Mouse (Mus musculus) telencephalon, adult 2 months (tissue): Measurements from ENCODE around the gene Bloc1s3.
A peak's percentile ranks its signal among the peaks of the same experiment; 100 is the strongest.

Experiments used
- DNase-seq: peaks from one replicate; pipeline ENCODE4 v3.0.0-alpha.2; 2011; ENCODE audit warnings: low read depth, low spot score

Bloc1s3 gene

DNA sequence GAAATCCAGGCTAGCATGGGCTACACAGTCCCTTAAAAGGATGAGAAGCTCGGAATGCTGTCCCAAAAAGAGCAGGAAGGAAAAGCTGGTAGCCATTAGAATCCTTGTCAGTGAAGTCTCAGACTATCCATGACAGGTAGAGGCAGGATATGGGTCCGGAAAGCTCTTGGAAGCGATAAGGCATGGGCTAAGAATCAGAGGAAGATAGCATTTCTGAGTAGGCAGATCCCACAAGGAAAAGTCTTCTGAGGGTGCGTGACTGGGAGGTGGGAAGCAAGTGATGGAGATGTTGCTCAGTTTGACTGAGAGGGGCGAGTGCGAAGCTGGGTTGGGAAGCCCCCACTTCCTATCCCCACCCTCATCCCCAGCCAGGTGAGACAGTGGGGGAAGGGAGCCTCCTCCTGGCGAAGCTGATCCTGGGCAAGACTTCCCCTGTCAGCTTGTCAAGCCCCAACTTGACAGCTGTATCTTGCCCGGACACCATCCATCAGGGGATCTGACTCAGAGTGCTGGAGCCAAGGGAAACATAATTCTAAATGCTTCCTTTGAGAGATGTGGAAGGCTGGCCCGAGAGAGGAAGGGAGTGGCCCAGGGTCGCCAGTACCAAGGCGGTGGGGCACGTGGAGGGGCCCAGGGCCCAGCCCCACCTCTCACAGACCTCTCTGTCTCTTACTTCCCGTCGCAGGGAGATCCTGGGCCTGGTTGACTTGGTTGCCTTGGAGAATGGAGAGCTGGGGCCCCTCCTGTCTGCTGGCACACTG, 30.4 kb downstream of the Bloc1s3 start:
- DNase-seq = no peak

DNA sequence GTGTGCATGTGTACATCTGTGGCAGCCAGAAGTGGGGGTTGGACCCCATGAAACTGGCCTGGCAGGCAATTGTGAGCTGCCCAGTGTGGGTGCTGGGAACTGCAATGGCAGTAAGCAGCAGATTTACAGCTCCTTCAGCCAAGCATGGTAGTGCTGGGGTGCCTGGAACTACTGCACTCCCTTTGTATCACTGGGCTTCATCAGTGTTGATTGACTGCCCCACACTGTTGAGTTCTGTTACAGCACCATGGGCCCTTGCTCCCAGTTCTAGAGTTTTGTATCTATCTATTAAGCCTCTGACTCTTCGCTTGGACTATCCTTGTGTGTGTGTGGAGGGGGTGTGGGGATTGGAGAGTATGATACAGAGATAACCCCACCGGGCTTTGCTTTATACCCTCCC, 31.1 kb downstream of the Bloc1s3 start:
- no peak for DNase-seq

DNA sequence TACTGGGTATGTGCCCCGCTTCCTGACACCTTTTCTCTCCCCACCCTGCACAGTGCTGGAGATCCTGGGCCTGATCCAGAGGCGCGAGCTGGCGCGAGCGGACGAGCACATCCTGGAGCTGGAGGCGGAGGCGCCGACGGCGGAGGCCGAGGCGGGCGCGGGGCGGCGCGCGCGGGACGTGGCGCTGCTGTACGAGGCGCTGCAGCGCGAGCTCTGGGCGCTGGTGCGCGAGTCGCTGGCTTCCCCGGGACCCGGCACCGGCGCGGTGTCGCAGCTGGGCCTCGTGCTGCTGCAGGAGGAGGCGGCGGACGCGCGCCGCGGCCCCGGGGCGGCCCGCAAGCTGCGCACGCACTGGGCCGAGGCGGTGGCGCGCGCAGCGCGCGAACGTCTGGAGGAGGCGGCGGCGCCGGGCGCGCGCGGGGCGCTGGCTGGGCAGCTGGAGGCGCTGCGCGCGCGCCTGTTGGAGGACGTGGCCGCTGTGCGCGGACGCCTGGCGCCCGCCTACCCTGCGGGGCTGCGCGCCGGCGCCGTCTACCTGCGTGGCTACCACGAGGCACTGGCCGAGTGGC, 34.2 kb downstream of the Bloc1s3 start:
- DNase-seq = peak; percentile 71

DNA sequence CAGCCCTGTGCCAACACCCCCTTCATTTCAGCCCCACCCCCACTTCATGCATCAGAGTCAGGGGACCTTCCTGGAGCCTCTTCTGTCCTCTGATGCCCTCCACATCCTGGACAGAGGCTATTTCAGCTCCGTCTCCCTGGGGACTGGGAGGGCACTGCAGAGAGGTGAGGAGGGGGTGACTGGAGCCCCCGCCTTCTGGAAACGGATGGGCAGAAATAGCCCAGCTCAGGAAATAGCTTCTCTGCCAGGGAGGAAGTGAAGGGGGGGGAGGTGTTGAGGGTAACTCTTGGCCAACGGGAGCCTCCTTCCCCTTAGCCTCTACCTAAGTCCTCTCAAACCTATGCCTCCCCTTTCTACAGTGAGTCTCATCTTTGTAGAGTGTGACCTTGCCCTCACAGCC, 35.8 kb downstream of the Bloc1s3 start:
- DNase-seq = no peak

DNA sequence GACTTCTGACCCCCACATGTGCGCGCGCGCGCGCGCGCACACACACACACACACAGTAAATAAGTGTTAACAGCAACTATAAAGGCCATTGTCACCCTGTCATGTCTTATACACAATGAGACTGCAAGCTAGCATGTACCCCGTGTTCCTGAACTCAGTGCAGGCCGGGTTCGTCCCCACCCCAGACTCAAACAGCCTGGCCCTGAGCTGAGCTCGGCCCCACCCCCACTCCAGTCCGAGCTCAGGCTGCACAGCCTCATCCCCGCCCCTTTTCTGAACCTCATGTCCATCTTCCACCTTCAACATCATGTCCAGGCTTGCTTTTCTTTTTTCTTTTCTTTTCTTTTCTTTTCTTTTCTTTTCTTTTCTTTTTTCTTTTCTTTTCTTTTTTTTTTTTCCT, 37.9 kb downstream of the Bloc1s3 start:
- DNase-seq = no peak

DNA sequence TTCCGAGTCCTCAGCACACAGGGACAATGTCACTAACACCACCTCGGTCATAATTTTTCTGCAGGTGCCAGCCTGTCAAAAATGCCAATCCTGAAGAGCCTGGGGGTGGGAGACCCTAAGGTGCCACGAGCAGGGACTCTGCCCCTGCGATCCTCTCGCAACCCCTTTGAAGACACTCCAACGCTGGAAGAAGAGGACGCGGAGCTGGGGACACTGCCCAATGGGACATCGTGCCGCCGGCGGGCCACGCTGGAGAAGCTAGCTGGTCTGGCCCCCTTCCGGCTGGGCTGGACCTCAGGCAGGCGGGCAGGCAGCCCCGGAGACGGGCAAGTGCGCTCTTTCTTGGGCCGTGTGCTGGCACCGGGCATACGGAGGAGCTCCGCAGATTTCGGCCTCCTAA, 38.8 kb downstream of the Bloc1s3 start:
- no peak for DNase-seq

DNA sequence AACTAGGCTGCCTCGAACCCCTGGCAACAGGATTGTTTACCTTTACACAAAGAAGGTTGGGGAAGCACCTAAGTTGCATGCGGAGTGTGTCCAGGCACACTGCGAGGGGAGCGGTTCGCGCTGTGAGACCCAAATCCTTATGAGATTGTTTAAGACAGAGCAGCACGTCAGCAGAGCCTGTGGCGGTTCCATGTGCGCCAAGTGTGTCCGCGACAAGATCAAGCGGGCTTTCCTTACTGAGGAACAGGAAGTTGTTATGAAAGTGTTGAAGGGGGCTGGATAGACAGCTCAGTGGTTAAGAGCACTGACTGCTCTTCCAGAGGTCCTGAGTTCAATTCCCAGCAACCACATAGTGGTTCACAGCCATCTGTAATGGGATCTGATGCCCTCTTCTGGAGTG, 39.9 kb downstream of the Bloc1s3 start:
- no peak for DNase-seq

DNA sequence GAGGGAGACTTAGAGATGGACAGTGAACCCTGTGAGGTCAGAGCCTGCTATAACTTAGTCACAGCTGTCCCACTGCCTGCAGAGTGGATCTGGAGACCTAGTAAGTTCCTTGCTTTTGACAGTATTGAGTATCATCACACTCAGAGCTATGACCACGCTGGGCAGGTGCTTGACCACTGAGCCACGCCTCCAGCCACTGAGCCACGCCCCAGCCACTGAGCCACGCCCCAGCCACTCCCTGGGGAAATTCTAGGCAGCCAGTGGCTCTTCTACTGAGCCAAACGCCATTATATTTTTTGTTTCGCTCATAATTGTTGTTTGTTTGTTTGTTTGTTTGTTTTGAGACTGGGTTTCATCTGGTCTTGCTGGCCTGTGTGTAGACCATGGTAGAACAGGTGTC, 40.5 kb downstream of the Bloc1s3 start:
- DNase-seq = no peak

DNA sequence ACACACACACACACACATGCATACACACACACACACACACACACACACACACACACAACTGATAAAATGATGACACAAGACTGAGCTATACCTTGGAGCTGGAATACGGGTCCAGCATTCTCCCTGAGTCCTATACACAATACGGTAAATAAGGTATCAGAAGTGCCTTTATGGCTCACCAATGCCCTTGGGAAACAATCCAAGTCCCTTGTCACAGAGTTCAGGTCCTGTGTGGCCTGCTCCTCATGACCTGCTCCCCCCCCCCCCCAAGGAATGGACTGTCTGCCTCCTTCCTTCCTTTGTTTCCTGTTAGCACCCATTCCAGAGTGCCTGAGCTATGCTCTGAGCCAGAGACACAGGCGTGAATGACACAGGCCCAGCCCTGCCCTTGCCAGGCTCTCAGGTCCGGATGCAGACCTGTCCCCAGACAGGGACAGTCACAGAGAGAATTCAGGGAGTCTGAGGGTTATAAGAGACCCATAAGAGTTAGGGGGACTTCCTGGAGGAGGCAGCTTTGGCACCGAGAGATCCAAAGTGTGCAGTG, 41.5 kb downstream of the Bloc1s3 start:
- DNase-seq = no peak

DNA sequence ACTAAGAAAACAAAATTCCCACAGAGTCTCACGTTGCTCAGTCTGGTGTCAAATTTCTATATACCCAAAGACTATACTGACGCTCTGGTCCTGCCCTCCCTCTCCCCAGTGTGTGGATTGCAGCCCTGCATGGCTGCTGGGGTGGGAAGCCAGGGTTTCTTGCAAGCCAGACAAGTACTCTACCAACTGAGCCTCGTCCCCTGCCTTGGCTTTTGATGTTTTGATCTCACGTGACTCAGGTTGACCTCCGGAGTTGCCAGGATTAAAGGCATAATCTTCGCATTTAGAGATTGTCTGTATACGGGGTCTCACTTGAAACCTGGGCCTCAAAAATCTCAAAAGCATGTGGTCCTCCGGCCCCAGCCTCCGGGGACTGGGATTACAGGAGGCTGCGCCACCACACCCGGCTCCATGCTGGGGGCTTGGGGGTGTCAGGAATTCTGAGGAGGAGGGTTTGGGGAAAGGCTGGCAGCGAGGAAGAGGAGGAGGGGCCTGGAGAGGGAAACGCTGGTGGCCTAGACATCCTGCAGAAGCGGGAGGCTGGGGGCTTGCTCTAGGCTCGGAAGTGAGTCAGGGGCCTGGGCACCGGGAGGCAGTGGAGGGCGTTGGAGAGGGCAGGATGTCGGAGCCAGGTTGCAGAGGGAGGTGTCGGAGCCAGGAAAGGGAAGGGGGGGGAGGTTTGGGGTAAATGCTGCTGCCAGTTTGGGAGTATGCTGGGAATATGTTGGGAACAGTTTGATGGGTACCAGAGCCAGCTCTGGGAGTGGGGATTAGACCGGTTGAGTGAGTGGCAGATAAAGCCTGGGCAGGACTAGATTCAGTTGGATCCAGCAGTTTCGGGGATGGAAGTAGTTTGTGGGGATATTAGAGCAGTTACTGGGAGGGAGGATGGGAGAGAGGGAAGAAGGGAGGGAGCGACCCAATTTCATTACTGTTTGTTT, 43.5 kb downstream of the Bloc1s3 start:
- DNase-seq = no peak

DNA sequence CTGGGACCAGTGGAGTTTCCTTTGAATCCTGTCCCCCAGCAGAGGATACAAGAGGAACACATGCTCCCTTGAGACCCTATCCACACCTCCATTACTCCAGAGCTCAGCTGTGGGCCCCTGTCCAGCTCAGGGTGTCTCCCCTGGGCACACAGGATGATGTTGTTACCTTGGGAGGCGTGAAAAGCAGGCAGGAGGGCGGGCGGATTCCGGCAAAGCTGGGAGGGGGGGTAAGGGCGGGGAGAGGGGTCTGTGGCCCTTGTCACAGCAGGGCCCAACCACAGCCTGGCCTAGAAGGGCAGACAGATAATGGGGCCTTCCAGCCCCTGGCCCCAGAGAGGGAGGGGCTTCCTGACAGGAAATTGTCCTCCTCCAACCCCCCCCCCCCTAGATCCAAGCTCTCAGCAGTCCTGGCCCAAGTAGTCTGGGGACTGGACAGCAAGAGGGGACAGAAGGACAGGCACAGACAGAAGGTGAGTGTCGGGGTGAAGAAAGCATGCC, 45.2 kb downstream of the Bloc1s3 start, which contains the start of gene Exoc3l2:
Gene Exoc3l2 (plus strand): TSS at position 448 of the 498 bp plus-strand sequence.
- DNase-seq = no peak

DNA sequence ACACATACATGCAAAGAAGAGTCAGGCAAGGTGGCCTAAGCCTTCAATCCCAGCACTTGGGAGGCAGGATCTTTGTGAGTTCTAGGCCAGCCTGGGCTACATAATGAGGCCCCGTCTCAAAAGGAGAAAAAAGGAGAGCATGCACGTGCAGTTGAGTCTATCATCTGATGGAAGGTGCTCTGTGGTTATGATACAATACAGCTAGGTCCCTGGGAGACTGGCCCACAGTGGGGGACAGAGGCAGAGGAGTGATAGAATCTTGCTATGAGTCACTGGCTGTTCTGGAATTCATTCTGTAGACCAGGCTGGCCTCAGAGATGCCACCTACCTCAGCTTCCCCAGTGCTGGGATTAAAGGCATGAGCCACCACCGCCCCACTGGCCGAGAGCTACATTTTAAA, 45.7 kb downstream of the Bloc1s3 start:
- DNase-seq = no peak

DNA sequence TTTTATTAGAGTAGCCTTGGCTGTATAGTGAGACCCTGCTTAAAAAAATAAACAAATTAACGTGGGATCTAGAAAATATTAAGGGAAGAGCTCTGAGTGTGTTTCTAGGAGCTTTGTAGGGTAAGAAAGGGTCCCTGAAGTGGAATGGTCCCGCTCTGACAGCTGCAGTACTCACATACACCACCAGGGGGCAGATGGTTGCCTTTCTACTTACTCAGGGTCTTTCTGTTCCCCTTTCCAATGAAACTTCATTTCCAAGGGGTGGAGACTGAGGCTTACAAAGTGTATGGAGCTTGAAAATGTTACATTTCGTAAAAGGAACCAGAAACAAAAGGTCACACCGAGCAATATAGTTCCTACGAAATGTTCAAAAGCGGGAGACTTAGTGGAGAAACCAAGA, 46.7 kb downstream of the Bloc1s3 start:
- DNase-seq = no peak

DNA sequence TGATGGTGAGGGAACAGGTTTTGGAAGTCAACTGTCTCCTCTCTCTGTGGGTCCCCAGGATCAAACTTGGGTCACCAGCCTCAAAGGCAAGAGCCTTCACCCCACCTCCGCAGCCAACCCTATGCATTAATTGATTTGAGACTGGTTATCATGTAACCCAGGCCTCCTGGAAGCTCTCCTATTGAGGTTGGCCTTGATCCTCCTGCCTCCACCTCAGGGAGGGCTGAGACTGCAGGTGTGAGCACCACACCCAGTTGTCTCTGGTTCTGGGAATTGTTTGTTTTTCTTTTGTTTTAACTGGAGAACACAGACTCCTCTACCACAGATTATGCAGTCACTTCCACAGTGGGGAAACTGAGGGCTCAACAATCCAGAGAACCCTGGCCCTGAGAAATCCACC, 47.7 kb downstream of the Bloc1s3 start:
- no peak for DNase-seq

DNA sequence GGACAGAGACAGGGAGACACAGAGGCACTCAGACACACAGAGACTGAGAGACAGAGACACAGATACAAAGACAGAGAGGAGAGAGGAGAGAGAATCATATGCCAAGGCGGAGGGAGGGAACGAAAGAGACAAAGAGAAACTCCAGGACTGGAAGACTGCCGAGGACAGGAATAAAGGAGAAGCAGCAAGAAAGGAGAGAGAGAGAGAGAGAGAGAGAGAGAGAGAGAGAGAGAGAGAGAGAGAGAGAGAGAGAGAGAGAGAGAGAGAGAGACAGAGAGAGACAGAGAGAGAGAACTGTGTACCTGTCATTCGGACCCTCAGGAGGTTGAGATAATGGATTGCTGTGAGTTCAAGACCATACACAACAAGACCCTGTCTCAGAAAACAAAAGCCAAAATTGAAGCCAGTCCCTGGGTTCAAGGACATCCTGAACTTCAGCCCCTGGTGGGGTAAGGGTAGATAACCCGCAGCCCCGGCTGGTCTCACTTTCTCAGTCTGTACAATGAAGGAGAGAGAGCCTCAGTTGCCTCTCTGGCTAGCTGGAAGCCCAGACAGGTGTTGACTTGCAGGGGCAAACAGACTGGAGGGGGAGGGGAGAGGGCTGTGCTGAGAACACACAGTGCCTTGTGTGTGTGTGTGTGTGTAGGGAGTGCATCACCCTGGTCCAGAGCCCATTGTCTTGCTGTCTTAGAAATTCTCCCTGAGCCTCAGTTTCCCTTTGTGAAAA, 48.9 kb downstream of the Bloc1s3 start:
- DNase-seq = no peak

DNA sequence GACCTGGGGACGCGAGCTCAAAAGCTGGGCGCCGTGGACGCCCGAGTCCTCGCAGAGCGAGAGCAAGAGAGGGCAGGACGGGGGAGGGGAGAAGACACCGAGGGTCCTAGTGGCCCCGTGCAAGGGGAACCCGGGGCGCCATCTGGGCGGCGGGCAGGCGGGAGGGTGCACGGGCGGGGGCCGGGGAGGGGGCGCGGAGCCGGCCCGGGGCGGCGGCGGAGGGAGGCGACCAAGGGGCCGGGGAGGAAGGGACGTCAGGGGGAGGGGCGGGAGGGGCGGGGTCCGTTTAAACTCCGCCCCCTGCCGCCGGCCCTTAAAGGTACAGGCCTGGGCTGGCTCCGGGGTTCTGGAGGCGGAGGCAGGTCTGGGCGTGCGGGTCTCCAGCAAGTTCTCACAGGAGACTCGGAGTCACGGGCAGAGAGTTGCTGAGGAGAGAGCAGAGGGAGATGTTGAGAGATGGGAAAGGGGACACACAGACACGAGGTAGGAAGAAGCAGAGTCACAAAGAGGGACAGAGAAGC, 49.5 kb downstream of the Bloc1s3 start, which contains the start of gene Mark4:
Gene Mark4 (minus strand): TSS at position 231 of the 521 bp plus-strand sequence.
- DNase-seq = no peak

DNA sequence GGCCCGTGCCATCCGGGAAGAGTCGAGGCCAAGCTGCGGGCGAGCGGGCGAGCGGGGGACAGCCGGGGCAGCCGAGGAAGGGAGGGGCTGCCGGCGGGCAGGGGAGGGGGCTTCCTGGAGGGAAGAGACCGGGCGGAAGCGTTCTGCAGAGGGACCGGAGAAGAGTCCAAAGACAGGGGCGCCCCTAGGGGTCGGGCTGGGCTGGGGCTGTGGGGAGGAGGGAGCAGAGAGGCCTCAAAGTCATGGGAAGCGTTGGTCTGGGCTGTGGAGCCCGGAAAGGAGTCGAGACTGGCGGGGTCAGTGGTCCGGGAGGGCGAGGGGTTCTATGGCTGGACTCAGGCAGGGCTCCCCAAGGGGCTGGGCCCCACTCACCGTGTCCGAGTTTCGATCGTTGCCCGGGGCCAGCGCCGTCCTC, 50.1 kb downstream of the Bloc1s3 start:
- DNase-seq = no peak

DNA sequence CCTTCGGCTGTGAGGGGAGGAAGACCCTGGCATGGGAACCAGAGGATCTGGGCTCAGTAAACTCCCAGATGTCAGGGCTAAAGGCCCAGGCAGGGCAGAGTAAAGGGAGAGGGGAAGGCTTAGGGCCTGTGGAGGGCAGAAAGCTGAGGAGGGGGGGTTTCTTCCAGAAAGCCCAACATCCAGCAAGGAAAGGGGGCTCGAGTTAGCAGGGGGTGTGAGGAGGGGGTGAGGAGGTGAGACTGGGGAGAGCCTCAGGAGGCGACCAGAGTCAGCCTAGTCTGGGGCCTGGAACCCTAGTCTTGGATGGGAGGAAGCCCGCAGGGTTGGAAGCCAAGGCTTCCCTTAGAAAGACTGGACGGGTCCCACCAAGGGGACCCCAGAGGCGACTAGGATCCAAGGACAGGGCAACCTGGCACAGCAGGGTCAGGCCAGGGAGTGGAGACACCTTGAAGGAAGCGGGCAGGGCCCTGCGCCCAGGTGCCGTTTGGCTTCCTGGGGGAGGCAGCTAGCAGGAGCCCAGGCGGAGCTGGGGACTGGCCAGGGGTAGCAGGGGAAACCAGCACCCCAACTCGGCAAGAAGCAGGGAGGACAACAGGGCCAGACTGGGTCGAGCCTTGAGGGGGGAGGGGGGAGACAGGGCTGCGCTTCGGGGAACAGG, 50.6 kb downstream of the Bloc1s3 start:
- DNase-seq = no peak

DNA sequence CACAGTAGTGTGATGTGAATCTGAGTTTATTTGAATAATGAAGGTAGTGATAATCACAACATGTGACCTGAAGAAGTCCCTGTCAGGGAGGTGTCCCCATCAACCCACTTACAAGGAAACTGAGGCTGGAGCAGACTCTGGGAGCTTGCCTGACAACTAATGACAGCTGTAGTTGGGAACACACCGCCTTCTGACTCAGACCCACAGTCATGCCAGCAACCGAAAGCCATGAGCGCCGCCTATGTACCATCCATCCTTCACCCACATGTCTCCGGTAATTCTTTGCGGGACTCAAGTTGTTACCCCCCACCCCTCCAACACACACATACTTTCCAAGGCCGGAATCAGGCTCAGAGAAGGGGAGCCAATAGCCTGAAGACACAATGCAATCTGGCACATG, 51.5 kb downstream of the Bloc1s3 start:
- DNase-seq = no peak

DNA sequence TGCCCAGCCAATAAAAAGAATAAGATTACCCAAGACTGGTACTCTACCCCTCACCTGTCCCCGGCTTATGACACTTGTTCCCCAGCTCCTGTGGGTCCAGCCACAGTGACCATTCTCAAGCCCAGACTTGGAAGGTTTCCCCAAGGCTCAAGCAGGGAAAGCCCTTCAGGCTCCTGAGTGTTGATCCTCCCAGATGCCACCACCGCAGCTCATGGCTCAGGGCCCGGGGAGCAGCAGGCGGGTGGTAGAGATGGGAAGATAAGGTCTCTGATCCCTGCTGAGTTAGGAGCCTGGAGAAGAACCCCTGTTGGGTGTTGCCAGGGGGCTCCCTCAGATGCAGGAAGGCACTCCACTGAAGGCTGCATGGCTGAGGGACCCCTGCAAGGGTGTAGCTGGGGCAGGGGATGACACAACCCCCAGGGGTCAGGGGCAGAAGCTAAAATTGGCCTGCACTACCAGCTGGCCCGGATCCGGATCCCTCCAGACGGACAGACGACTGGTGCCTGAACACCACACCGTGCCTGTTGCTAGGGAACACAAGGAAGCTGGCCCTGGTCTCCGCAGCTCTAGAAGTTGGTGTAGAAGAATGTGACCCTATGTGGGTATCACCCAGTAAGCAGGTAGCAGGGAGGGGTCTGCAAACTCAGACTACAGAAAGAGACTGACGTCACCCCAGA, 52.2 kb downstream of the Bloc1s3 start:
- no peak for DNase-seq
